Mouse (Mus musculus) limb, embryonic 11.5 days (tissue): Measurements from ENCODE around the gene Lman1l. TPM values are rescaled to one million over a fixed set of nuclear protein-coding genes. Genes with fewer than 3 reads are reported as not detected.

ENCODE experiments used
- ATAC-seq: fragments of 200-750 bp; cut with Nextera tagmentation; 2 replicates; pipeline ENCODE4 v1.8.0; 2017; ENCODE audit warnings: low read depth; ENCODE audit not compliant: insufficient number of reproducible peaks, low FRiP score, low TSS enrichment
- DNase-seq: peaks from one replicate; pipeline ENCODE4 v3.0.0-alpha.2; 2015; ENCODE audit warnings: low spot score
- H3K27ac ChIP-seq: fragments of 300-500 bp; sonication (generic); replicated peaks from 2 replicates; pipeline ENCODE4 v1.5.1; 2014; ENCODE audit warnings: low read depth, mild to moderate bottlenecking, low read length
- H3K27me3 ChIP-seq: fragments of 300-500 bp; sonication (generic); 2 replicates; pipeline ENCODE4 v1.6.1; 2014; ENCODE audit warnings: mild to moderate bottlenecking, low read length, mixed read lengths; ENCODE audit not compliant: control insufficient read depth, insufficient read depth
- H3K36me3 ChIP-seq: fragments of 300-500 bp; sonication (generic); 2 replicates; pipeline ENCODE4 v1.6.1; 2014; ENCODE audit warnings: mild to moderate bottlenecking, low read length, moderate library complexity, mixed read lengths; ENCODE audit not compliant: control insufficient read depth, insufficient read depth
- H3K4me1 ChIP-seq: fragments of 300-500 bp; sonication (generic); 2 replicates; pipeline ENCODE4 v1.6.1; 2014; ENCODE audit warnings: low read length, mixed read lengths; ENCODE audit not compliant: control insufficient read depth, insufficient read depth
- H3K4me2 ChIP-seq: fragments of 300-500 bp; sonication (generic); 2 replicates; pipeline ENCODE4 v1.6.1; 2014; ENCODE audit warnings: low read depth, mild to moderate bottlenecking, moderate library complexity; ENCODE audit not compliant: severe bottlenecking
- H3K4me3 ChIP-seq: fragments of 300-500 bp; sonication (generic); 2 replicates; pipeline ENCODE4 v1.5.1; 2014; ENCODE audit warnings: low read depth, low read length
- H3K9ac ChIP-seq: fragments of 300-500 bp; sonication (generic); 2 replicates; pipeline ENCODE4 v1.6.1; 2014; ENCODE audit warnings: mild to moderate bottlenecking, low read length
- H3K9me3 ChIP-seq: fragments of 300-500 bp; sonication (generic); 2 replicates; pipeline ENCODE4 v1.6.1; 2016; ENCODE audit warnings: low read length; ENCODE audit not compliant: control insufficient read depth
- WGBS: fragments of 180-500 bp; shearing (Covaris S2); extraction: QIAGEN DNeasy Blood & Tissue Kit; methylation state at CpG from one replicate; pipeline ENCODE4 v1.1.7; 2014; 5-methylcytosine and 5-hydroxymethylcytosine counted together
- polyA plus RNA-seq: library from polyadenylated mRNA; unstranded; fragments of >200 nt; fragmentation: Nextera tagmentation; extraction: Ambion mirVana; gene quantifications from 2 replicates; pipeline ENCODE4 v1.2.1, GENCODE M21; 2014

Gene Lman1l
- polyA plus RNA-seq, 1 experiment from 2014 or later, result not detected

DNA sequence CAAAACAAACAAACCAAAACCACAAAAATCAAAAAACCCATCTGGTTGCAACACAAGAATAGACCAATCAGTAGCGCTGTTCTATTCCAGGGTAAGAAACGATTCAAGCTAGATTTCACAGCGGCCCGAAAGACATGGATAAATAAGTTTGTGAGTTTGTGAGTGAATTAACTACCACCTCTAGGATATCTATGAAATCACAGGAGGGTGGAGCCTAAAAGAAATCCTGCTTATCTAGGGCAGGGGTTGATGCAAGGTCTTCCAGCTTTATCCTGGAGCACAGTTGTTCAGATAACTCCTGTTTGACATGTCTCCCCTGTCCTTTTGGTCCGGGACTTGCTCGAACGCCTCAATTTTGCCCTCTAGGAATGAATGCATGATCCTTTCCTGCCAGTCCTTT lies 60.3 kb downstream of the Lman1l start:
- DNase-seq, result no peak

DNA sequence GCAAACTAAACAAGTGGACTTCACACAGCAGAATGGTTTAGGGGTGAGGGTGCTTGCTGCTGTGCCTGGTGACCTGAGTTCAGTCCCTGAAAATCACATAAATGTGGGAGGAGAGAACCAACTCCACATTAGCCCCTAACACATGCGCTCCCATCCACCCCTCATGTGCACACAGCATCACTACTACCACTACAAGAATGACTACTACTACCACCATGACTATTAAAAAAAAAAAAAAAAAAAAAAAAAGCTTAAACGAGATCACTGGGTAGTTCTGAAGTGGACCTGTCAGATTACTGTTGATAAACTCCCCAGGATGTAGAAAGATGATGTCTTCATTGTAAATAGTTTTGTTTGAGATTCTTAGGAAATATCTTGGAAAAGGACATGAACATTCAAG lies 61.0 kb downstream of the Lman1l start:
- Histone ChIP-seq H3K4me1 (peaks cover 7% of the 10 kb centered on the region), H3K36me3 (no peaks in the 10 kb centered on the region), H3K4me3 (no peak overlapping the region), H3K27me3 (no peaks in the 10 kb centered on the region), H3K9me3 (no peaks in the 10 kb centered on the region), H3K4me2 (no peak overlapping the region), H3K27ac (no peak overlapping the region), H3K9ac (no peak overlapping the region)
- no peak for ATAC-seq
- no peak for DNase-seq
- WGBS, result 66% methylated on average over 2 of the region's 2 CpGs

More for the DNA sequence above, 60.3 kb downstream of the Lman1l start:
- Histone ChIP-seq H3K4me3 (peak overlapping the region; percentile 50), H3K36me3 (no peaks in the 10 kb centered on the region), H3K27ac (no peak overlapping the region), H3K4me2 (peak overlapping the region; percentile 75), H3K9ac (peak overlapping the region; percentile 31; the same call in 1 of the 2 replicates), H3K9me3 (no peaks in the 10 kb centered on the region), H3K4me1 (peaks cover 7% of the 10 kb centered on the region), H3K27me3 (no peaks in the 10 kb centered on the region)
- 30% methylated on average over 7 of the region's 7 CpGs for WGBS
- ATAC-seq, result no peak

DNA sequence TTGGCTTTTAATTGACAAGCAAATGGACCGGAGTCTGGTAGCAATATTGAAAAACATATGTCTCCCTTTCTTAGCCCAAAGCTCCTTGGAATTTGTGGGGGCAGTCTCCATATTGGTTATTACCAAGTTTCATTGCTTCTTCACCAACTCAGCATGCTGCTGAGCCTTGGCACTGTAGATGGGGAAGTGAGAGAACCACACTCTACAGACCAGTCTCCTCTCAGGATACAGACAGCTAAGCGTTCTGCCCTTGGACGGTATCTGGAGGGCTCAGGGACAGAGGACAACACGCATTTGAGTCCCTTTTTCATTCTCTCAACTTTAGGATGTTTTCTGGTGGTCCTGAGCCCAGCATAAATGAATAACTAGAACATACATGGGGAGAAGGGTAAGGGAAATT lies 61.9 kb downstream of the Lman1l start:
- Histone ChIP-seq H3K36me3 (no peaks in the 10 kb centered on the region), H3K4me1 (peaks cover 7% of the 10 kb centered on the region), H3K27me3 (no peaks in the 10 kb centered on the region), H3K9ac (no peak overlapping the region), H3K4me3 (no peak overlapping the region), H3K4me2 (no peak overlapping the region), H3K9me3 (no peaks in the 10 kb centered on the region), H3K27ac (no peak overlapping the region)
- DNase-seq, result no peak
- ATAC-seq, result no peak
- 84% methylated on average over 4 of the region's 4 CpGs for WGBS

DNA sequence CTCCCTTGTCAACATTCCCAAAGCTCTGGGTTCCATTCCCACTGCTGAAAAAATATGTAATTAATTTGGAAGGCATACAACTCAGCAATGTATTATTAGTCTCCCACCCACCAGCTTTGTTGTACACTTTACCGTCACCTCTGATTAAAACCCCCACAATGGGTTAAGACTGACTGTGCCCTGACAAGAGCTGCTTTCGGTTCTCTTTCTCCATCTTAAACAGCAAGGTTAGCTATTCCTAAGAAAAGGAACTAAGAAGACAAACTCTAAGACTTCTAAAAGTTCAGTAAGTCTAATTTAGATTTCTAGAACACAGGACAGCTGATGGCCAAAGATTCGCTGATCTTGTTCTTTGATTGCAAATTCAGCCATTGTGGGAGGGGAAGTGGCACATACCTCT lies 63.4 kb downstream of the Lman1l start:
- ATAC-seq (no peak), DNase-seq (no peak)
- no peaks in the 10 kb centered on the region for H3K27me3 ChIP-seq
- peaks cover 7% of the 10 kb centered on the region for H3K4me1 ChIP-seq
- H3K4me3 ChIP-seq, result no peak overlapping the region
- H3K9me3 ChIP-seq, result no peaks in the 10 kb centered on the region
- no peak overlapping the region for H3K9ac ChIP-seq
- no peak overlapping the region for H3K27ac ChIP-seq
- 86% methylated on average over 3 of the region's 3 CpGs for WGBS
- no peak overlapping the region for H3K4me2 ChIP-seq
- no peaks in the 10 kb centered on the region for H3K36me3 ChIP-seq

Other genes starting within 250 kb of the Lman1l start
- gene Ppcdc, start 180.7 kb downstream of the Lman1l start, polyA plus RNA-seq, result 26.5 and 32.2 TPM in 2 replicates
- 3.1 and 4.1 TPM in 2 replicates for gene Scamp5, start 152.7 kb downstream of the Lman1l start, polyA plus RNA-seq
- gene Rpp25, start 116.7 kb downstream of the Lman1l start, polyA plus RNA-seq, result 0.35 and 0.44 TPM in 2 replicates
- gene Cox5a, start 99.5 kb downstream of the Lman1l start, polyA plus RNA-seq, result 622 and 641 TPM in 2 replicates
- gene Fam219b, start 83.2 kb downstream of the Lman1l start, polyA plus RNA-seq, result 16.8 and 17.8 TPM in 2 replicates
- 43.5 and 43.8 TPM in 2 replicates for gene Mpi, start 68.0 kb downstream of the Lman1l start, polyA plus RNA-seq
- 44.4 and 44.7 TPM in 2 replicates for gene Scamp2, start 59.8 kb downstream of the Lman1l start, polyA plus RNA-seq
- 9.7 and 9.8 TPM in 2 replicates for gene Ulk3, start 31.3 kb downstream of the Lman1l start, polyA plus RNA-seq
- not detected in 2 replicates for gene Cplx3, start 14.5 kb downstream of the Lman1l start, polyA plus RNA-seq
- gene Csk, start 32.9 kb upstream of the Lman1l start, polyA plus RNA-seq, result 33.7 and 34.6 TPM in 2 replicates
- not detected in 2 replicates for gene Cyp1a2, start 62.9 kb upstream of the Lman1l start, polyA plus RNA-seq
- gene Cyp1a1, start 67.2 kb upstream of the Lman1l start, polyA plus RNA-seq, result not detected in 2 replicates
- gene Edc3, start 87.8 kb upstream of the Lman1l start, polyA plus RNA-seq, result 29.2 and 31.7 TPM in 2 replicates
- gene Clk3, start 145.1 kb upstream of the Lman1l start, polyA plus RNA-seq, result 69.4 and 72.2 TPM in 2 replicates
- gene Arid3b, start 216.0 kb upstream of the Lman1l start, polyA plus RNA-seq, result 35.8 and 38.9 TPM in 2 replicates